Mouse (Mus musculus) midbrain, embryonic 10.5 days (tissue): ENCODE data around the gene Dgcr8. TPM values are rescaled to one million over a fixed set of nuclear protein-coding genes. Genes with fewer than 3 reads are reported as not detected.

Experiments used
- DNase-seq: peaks from one replicate; pipeline ENCODE4 v3.0.0-alpha.2; 2017; ENCODE audit warnings: low spot score
- H3K27ac ChIP-seq: fragments of 300-500 bp; sonication (generic); replicated peaks from 2 replicates; pipeline ENCODE4 v1.5.1; 2016; ENCODE audit warnings: mild to moderate bottlenecking
- H3K27me3 ChIP-seq: fragments of 300-500 bp; sonication (generic); 2 replicates; pipeline ENCODE4 v1.6.1; 2016; ENCODE audit warnings: low read depth, mild to moderate bottlenecking; ENCODE audit not compliant: poor library complexity, severe bottlenecking
- H3K36me3 ChIP-seq: fragments of 300-500 bp; sonication (generic); 2 replicates; pipeline ENCODE4 v1.6.1; 2016; ENCODE audit warnings: mild to moderate bottlenecking, moderate library complexity
- H3K4me1 ChIP-seq: fragments of 300-500 bp; sonication (generic); 2 replicates; pipeline ENCODE4 v1.6.1; 2016
- H3K4me3 ChIP-seq: fragments of 300-500 bp; sonication (generic); 2 replicates; pipeline ENCODE4 v1.5.1; 2016; ENCODE audit warnings: mild to moderate bottlenecking, moderate library complexity
- H3K9me3 ChIP-seq: fragments of 300-500 bp; sonication (generic); replicated peaks from 2 replicates; pipeline ENCODE4 v1.6.1; 2016; ENCODE audit warnings: mild to moderate bottlenecking
- WGBS: fragments of 180-500 bp; shearing (Covaris S2); methylation state at CpG from one replicate; pipeline ENCODE4 v1.1.7; 2016; 5-methylcytosine and 5-hydroxymethylcytosine counted together
- microRNA counts: library from miRNA; unstranded; fragments of <30 nt; microRNA quantifications from one replicate; lab custom pipeline; 2017
- microRNA-seq: library from miRNA; unstranded; fragments of <30 nt; microRNA quantifications from one replicate; pipeline ENCODE4, GENCODE M21; 2017
- polyA plus RNA-seq: library from polyadenylated mRNA; unstranded; fragments of >200 nt; fragmentation: Nextera tagmentation; extraction: Ambion mirVana; gene quantifications from 2 replicates; pipeline ENCODE4 v1.2.1, GENCODE M21; 2016

The Dgcr8 gene
- polyA plus RNA-seq, 1 experiment from 2014 or later: 46.1 TPM

DNA sequence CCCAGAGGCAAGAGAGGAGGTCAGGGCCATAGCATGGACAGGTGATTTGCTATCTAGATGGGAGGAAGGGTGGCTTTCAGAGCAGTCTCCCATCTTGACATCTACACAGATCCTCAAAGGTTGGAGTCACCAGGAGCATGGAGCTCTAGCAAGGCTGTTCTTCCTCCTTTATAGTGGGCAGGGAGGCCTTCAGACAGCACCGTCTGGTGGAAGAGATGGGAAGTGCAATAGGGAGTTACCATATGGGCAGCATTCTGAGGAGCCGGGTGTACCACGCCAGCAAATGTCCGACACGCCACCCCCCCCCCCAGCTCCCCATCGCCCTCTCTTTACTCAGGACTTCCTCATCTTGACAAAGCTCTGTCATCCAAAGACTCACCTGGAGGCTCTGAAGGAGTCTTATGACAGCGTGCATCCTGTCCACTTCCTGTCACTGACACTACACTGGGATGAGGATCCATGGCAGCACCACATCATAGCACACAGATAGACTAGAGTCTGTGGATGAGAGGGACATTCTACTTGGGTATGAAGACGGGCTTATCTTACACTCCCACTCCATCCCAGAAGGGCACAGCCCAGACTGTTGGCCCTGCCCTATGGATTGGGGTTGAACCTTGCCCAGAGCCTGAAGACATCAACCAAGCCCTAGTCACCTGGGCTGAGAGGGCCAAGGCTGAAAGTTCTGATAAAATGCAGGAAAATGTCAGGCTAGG, 78.2 kb downstream of the Dgcr8 start:
- no peak overlapping the region for H3K27ac ChIP-seq
- DNase-seq: peak; percentile 69
- no peak overlapping the region for H3K4me3 ChIP-seq
- no peaks in the 10 kb centered on the region for H3K9me3 ChIP-seq
- H3K4me1 ChIP-seq: peaks cover 33% of the 10 kb centered on the region
- peaks cover 21% of the 10 kb centered on the region; the same call in 1 of the 2 replicates for H3K27me3 ChIP-seq
- no peaks in the 10 kb centered on the region for H3K36me3 ChIP-seq
- 25% methylated on average over 8 of the region's 8 CpGs for WGBS

MicroRNA genes within 50 kb of the gene (microRNA counts, 519-probe panel; counts per million panel counts)
- microRNA mmu-miR-1306 (lab: Ali Mortazavi, UCI) (not detected), microRNA mmu-miR-185 (lab: Ali Mortazavi, UCI) (5,236 counts per million, percentile 33 among the panel's probes with 10 or more counts)

Small RNA genes within 50 kb of the gene (microRNA-seq; reads per million reads assigned to microRNA genes)
- gene Gm24572: 14.7 reads per million, percentile 27 among the genes with 10 or more reads in this experiment
- 534 reads per million, percentile 69 among the genes with 10 or more reads in this experiment for gene Mir1306
- 438 reads per million, percentile 68 among the genes with 10 or more reads in this experiment for gene Mir185

Other genes starting within 250 kb of the Dgcr8 start
- gene Dgcr6, start 236.4 kb downstream of the Dgcr8 start, polyA plus RNA-seq: 158 and 162 TPM in 2 replicates
- gene Prodh, start 199.0 kb downstream of the Dgcr8 start, polyA plus RNA-seq: 13.0 and 15.1 TPM in 2 replicates
- 1.8 and 2.2 TPM in 2 replicates for gene Rtn4r, start 161.6 kb downstream of the Dgcr8 start, polyA plus RNA-seq
- not detected in 2 replicates for gene Ccdc188, start 71.4 kb downstream of the Dgcr8 start, polyA plus RNA-seq
- 9.4 and 11.3 TPM in 2 replicates for gene Zdhhc8, start 54.1 kb downstream of the Dgcr8 start, polyA plus RNA-seq
- gene Trmt2a, start 40.6 kb downstream of the Dgcr8 start, polyA plus RNA-seq: 127 and 132 TPM in 2 replicates
- 1,186 and 1,334 TPM in 2 replicates for gene Ranbp1, start 40.5 kb downstream of the Dgcr8 start, polyA plus RNA-seq
- gene Gm49776, start 30.9 kb downstream of the Dgcr8 start, polyA plus RNA-seq: 1.9 and 2.2 TPM in 2 replicates
- gene Tango2, start 58.9 kb upstream of the Dgcr8 start, polyA plus RNA-seq: 40.1 and 45.2 TPM in 2 replicates
- 110 and 133 TPM in 2 replicates for gene Arvcf, start 58.9 kb upstream of the Dgcr8 start, polyA plus RNA-seq
- 30.6 and 30.7 TPM in 2 replicates for gene Txnrd2, start 137.1 kb upstream of the Dgcr8 start, polyA plus RNA-seq
- 62.0 and 66.0 TPM in 2 replicates for gene Comt, start 137.6 kb upstream of the Dgcr8 start, polyA plus RNA-seq
- gene Gnb1l, start 209.5 kb upstream of the Dgcr8 start, polyA plus RNA-seq: 13.3 and 16.0 TPM in 2 replicates
- 2.1 and 2.4 TPM in 2 replicates for gene Rtl10, start 209.7 kb upstream of the Dgcr8 start, polyA plus RNA-seq